Mouse (Mus musculus) heart, adult 9 months (tissue): Measurements from ENCODE around the gene Myo9b.
A peak's percentile ranks its signal among the peaks of the same experiment; 100 is the strongest.

Experiments
- DNase-seq, 2 experiments: peaks; one replicate each; pipeline ENCODE4 v3.0.0; 2022; ENCODE audit warnings: low spot score in 2 of 2

Gene Myo9b

DNA sequence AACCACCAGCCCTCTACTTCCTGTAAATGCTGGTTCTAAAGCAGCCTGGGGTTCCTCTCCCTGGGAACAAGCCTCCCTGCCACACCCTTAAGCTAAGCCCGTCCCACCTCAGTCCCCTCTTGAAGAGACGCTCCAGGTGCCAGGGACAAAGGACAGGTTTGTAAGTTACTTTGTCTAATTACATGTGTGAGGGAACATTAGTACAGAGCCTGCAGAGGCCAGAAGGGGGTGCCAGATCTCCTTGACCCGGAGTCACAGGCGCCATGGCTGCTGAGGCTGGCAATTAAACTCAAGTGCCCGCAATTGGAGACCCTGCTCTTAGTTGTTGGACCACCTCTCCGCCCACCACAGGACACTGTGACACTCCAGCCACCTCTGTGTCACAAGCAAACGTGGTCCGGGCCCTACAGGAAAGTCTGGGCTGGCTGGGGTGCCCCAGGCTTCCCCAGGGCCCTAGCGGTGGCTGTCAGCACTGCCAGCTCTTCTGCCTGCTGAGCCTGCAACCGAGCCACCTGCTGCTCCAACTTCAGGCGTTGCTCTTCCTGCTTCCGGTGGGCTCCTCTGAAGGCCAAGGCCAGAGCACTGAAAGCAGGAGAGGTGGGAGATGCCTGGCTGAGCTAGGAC lies 112.8 kb downstream of the Myo9b start:
- DNase-seq: no peak

DNA sequence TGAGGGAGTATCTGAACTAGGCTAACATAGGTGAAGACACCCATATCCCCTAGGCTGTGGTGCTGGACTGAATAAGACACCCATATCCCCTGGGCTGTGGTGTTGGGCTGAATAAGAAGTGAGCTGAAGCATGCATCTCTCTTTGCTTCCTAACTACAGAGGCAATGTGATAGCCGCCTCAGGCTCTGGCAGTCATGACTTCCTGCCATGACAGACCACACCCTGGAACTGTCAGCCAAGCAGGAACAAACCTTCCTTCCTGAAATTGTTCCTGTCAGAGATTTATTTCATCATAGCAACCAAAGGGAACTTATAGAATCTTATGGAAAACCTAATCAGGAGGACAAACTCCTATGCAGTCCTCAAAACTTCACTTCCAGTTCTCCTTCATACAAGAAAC lies 115.8 kb downstream of the Myo9b start:
- no peak for DNase-seq

DNA sequence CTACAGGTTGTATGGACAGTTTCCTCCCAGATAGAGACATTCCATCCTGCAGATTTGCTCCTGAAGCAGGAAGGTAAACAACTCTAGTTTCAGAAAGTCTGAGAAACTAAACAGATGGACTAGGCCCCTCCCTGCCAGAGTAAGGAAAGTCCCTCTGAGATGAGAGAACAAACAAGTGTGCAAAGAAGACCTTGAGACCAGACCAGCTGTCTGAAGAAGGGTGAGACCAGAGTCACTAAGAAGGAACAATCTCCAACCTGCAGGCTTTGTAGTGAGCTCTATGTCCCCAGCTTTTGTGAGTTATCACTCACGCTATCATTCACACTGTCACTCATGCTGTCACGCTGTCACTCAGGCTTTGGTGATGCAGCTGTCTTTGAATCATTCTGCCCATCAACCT lies 119.2 kb downstream of the Myo9b start:
- no peak for DNase-seq

DNA sequence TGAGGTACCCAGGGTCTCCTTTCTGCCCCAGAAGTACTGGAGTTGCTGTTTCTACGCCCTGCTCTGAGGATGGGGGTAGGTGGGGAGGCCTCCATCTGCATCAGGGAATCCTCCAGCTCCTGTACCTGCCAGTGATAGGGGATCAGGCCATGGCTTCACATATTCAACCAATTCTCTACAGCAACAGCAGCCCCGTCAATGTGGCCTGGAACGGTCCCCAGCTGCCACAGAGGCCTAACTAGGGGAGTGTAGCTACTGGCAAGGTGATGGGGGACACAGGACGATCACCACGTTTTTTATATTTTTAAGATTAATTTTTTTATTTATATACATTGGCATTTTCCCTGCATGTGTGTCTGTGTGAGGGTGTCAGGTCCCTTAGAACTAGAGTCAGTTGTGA lies 119.9 kb downstream of the Myo9b start:
- DNase-seq: no peak

DNA sequence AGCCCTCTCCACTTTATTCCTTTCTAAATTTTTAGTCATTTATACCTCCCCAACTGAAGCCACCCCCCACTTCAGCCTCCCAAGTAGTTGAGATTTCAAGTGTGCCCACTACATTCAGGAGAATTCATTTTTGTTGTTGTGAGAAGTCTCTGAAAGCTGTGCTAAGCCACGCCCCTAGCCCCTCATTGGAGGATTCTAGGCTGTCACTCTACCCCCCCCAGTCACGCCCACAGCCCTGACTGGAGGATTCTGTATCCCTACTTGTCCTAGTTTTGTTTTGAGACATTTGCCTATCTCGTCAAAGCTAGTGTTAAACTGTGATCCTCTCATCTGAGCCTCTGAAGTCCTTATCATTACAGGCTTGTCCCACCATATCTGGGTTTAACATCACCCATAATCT lies 120.4 kb downstream of the Myo9b start:
- no peak for DNase-seq

DNA sequence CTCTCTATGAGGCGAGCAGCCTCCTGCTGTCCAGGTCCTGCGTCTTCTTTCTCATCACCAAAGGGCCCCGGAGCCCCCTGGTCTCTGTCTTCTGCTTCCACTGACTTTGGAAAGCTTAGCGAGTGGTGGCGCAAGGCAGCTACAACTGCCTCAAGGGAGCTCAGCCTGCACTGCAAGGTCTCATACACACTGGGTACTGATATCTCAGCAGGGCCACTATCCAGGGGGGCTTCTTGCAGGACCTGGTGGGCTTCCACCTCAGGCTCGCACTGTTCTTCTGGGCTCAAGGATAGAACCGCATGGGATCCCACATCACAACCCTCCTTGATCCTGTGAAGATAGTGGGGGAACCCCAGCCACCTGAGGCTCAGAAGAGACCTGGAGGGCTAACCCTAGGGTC lies 122.0 kb downstream of the Myo9b start:
- DNase-seq: no peak

DNA sequence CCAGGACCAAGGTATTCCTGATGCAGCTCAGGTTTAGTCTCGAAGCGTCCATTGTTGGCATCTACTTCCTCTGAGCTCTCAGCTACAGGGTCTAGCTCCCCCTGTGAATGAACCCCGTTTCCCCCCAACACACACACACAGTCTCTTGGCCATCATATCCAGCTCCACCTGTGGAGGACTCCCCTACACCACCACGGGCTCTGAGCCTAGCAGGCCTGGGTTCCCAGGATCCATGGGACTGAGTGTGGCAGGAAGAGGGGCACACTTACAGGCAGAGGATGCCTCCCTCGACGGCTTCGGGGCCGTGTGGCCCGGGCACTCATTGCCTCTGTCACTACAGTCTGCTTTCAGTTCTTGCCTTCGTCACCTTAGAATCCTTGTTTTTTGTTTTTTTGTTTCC lies 122.6 kb downstream of the Myo9b start:
- DNase-seq: no peak

DNA sequence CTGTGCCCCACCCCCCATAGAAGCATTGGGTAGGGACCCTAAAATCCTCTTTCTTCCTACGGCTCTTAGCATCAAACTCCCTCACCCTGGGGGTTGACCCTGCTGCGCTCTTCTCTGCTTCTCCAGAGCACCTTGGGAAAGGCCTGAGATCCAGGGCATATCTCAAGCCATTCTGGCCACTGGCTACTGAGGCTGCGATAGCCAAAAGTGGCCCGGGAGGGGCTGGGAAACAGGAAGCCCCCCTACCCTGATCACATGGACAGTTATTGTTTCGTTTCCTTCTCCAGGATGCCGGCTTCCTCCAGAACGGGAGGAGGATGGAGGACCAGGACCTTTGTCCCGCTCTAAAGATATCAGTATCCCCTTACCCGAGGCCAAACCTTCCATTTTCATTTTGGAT lies 123.1 kb downstream of the Myo9b start, which contains the start of gene Ushbp1:
Gene Ushbp1 (minus strand): TSS at position 174 of the 400 bp plus-strand sequence.
- DNase-seq: peak; percentile 77 to 88

DNA sequence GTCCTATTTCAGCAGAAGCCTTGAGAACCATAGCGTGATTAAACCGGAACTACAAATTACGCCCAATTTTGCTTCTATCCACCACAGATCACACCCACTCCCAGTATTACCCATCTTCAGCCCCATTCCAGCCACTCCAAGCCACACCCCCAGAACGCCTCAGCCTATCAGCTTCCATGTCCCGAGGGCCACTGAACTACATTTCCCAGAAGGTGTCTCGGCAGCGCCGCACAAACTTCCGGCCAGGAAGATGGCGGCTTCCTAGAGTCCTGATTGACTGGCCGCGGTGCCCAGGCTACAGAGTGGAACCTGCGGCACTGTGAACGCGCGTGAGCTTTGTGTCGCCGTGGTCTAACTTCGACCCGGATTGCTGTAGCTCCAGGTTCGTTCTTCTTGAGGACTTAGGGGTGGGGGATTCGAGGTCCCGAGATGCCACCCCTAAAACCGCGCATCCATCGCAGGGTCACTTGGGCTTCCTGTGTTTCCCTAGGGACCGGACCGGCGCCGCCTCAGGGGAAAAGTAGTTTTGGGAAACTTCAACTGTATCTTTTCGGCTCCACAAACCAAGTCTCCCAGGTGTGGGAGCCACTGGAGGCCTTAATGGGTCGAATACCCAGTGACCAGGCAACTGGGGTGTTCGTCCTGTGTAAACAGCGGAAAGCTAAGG lies 124.3 kb downstream of the Myo9b start, which contains the start of gene Babam1:
Gene Babam1 (plus strand): TSS at position 223 of the 667 bp plus-strand sequence.
- DNase-seq: peak; percentile 95 to 97

DNA sequence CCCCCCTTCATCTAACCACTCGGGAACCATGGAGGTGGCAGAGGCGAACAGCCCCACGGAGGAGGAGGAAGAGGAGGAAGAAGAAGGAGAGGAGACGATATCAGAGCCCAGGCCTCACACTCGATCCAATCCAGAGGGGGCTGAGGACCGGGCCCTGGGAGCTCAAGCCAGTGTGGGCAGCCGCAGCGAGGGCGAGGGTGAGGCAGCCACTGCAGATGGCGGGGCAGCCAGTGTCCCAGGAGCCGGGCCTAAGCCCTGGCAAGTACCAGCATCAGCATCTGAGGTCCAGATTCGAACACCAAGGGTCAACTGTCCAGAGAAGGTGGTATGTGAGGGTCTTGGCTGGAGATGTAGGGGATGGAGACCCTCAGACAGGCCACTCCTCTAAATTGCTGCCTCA lies 125.2 kb downstream of the Myo9b start:
- no peak for DNase-seq

DNA sequence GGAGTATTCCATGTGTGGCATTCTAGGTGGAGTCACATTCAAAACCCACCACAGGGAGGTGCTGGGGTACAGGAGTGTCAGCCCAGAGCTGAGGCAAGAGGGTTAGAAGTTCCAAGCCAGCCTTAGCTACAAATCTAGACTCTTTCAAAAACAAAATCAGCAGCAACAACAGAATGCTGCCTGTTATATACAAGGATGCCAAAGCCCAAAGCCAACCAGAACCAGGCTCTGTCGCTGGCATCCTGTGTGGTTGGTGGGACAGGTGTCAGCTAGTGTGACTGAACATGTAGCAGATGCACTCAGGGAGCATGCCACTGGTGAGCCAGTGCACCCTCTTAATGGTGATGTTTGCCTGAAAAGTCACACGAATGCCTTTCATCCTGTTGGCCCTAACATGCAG lies 128.3 kb downstream of the Myo9b start:
- no peak for DNase-seq

DNA sequence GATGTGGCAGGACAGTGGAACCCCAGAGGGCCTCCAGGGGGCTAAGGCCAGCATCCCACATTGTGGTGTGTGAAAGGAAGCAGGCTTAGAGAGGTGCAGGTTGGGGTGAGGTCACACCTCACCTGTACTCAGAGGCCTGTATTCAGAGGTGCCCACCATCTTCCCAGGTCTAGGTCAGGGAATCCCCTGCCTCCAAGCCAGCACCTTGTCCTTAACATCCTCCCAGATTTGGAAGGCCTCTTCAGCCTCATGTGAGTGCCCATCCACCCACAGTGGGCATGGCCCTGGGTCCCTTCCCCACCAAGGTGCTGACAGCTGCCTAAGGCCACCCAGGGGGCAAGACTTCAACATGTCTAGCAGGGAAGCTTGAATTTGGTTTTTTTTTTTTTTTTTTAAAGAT lies 128.9 kb downstream of the Myo9b start:
- no peak for DNase-seq

DNA sequence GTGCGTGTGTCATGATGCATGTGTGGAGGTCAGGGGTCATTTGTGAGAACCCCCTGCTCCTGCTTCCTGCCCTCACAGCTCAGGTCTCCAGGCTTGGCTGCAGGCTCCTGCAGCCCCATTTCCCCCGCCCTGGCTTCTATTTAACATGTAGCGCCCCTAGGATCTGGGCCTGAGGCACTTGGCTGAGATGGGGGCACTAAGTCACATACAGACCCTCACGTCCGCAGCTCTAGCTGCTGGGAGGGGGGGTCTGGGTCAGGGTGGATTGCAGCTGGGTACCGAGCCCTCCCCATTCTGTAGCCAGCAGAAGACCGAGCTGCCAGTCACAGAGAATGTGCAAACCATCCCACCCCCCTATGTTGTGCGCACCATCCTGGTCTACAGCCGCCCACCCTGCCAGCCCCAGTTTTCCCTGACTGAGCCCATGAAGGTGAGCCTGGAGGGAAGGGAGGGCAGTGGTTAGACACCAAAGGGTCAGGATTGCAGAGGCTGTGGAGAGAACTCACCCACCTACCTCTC lies 130.0 kb downstream of the Myo9b start:
- DNase-seq: no peak

DNA sequence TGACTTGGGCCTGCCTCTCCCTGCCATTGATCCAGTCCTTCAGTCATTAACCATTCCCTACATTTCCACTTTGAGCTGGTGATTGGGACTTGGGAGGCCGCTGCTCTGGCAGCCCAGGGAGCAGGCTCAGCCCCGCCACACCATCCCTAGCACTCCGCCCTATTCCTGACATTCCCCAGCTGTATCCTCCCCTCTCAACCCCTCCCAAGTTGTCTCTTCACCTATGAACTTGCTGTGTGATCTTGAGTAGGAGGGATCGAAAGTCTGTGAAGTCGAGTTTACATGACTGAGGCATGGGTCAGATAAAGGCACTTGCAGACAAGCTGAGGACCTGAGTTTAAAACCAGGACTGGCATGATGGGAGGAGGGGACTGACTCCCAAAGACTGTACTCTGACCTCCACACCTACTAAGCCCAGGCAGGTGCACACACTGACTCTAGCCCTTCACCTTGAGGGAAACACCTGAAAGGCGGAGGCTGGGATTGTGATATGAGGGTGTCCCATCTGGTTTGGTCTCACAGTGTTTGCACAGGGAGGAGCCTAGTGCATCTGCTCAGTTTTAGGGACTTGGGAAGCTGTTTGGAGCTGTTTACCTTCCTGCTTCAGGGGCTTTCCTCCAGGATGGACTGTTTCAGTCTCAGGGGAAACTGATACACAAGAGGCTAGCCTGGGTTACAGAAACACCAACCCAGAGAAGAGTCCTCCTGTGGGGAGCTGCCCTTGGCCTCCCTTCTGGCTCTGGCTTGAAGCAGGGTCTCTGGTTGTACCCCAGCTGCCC lies 130.8 kb downstream of the Myo9b start:
- no peak for DNase-seq

DNA sequence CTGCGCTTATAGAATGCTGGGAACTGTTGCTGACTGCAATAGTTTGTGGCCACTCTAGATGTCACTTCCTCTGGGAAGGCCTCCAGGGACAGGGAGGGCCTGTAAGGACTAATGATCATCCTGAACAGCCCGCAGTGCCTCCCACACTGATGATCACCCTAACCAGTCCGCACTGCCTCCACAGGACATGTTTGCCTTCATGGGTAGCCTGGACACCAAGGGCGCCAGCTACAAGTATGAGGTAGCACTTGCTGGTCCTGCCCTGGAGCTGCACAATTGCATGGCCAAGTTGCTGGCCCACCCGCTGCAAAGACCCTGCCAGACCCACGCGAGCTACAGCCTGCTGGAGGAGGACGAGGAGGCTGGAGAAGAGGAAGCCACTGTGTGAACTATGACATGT lies 131.5 kb downstream of the Myo9b start:
- no peak for DNase-seq

DNA sequence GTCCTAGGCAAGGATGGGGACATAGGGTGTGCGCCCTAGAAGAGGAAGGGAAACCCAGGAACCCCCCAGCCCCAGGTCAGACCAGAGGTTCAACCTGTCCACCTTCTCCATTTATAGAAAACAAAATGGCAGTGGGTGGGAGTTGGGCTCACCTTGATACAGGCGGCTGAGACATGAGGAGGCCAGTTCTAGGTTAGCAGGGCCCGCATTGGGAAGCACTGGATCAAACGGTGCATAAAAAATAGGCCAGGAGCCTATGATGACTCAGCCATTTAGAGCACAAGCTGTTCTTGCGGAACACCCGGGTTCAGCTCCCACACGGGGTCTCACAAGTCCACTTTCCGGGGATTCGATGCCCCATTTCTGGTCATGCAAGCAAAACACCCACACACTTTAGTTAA lies 132.4 kb downstream of the Myo9b start:
- no peak for DNase-seq

DNA sequence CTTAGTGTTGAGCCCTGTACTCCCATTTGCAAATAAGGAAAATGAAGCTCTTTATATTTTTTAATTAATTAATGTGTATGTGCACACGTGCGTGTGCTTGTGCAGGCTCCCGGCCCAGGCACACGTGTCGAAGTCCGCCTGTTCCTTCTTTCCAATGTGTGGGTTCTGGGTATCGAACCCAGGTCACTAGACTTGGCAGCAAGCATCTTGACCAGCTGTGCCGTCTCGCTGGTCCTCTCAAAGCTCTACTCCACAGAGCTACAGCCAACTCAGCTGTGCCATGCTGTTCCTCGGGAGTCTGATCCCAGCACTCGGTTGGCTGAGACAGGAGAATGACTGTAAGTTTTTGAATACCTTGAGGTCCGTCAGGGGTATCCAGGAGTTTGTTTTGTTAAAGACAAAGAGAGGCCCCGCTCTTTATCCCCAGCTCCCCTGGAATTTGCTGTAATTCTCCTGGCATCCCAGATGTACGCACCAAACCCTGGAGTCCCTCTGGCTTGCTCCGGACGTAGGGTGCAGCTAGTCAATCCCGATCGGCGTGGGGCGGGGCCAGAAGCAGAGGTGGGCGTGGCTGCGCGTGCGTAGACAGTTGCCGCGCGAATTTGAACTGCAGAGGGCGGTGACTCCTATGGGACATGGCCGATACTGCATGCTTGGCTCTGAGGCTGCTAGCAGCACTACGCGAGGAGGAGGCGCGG lies 133.0 kb downstream of the Myo9b start, which contains the start of gene Ankle1:
Gene Ankle1 (plus strand): TSS at position 610 of the 698 bp plus-strand sequence.
- DNase-seq: peak; percentile 91 to 96

DNA sequence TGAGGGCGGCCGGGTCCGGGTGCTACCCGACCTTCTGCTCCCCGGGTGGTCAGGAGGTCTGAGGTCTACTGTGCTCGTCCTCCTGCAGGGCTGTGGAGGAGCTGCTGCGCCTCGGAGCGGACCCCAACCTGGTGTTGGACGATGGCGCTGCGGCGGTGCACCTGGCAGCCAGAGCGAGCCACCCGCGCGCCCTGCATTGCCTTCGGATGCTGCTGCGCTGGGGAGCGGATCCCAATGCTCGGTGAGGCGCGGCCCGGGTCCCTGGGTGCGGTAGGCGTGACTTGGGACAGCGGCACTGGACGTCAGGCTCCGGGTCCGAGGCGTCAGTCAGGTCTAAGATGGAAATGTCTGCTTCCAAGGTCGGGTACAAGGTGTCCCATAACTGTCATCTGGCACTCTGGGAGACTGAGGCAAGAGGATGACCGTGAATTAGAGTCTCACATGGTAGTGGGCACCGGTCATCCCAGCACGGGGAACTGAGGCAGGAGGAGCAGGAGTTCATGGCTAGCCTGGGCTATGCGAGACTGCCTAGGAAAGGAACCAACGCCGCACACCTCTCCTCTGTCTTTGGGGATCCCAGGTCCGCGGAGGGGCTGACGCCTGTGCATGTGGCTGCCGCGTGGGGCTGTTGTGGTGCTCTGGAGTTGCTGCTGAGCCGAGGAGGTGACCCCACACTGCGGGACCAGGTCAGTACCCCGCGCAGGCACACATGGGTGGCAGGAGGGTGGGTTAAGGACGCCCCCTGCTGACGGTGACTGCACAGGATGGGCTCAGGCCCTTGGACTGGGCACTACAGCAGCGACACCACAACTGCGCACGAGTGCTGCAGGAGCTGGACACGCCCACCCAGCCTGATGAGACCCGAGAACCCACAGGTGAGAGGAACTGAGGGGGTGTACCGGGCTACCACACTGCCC lies 133.8 kb downstream of the Myo9b start:
- DNase-seq: peak in 1 of 2 experiments; percentile 50

DNA sequence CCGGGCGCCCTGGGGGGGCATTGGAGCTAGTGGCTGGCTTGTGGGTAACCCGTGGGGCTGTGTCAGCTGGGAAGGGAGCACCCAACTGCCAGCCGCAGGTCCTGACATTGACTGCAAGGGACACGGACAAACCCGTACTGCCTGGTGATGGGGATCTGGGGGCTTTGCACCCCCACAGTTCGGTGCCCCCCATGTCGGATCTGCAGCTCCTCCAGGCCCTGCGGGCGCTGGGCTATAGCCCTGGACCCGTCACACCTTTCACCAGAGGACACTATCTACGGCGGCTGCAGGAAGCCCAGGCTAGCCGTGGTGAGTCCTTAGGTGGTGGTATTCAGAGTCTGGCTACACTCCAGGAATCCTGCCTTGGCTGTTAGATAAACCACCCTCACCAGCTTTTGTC lies 134.9 kb downstream of the Myo9b start:
- no peak for DNase-seq

DNA sequence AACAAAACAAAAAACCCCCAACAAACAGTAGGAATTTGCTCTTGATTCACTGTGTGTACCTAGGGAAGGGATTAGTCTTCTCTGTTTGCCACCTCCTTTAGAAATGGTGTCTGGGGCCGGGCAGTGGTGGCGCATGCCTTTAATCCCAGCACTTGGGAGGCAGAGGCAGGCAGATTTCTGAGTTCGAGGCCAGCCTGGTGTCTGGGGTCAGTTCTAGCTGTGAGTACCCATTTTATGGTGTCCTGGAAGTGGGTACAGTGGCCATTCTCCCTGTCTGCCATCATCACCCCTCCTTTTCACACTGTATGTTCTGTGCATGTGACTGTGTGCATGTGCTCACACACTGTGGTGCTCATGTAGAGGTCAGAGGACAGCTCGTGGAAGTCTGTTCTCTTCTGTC lies 135.7 kb downstream of the Myo9b start:
- no peak for DNase-seq
